Mouse (Mus musculus): ENCODE results near the gene Gdpd5. TPM values are rescaled to one million over a fixed set of nuclear protein-coding genes. Genes with fewer than 3 reads are reported as not detected.

Gene Gdpd5
- total RNA-seq, 2 experiments from 2014 or later, result not detected

GRCm38 (mm10) chr7:99402477-99402876 lies 21.3 kb downstream of the Gdpd5 start:
- ATAC-seq (replicated peaks; ENCODE audit: poor library complexity, severe bottlenecking), result no peak

- ATAC-seq (replicated peaks; ENCODE audit: poor library complexity, severe bottlenecking), result no peak
These were observed 22.0 kb downstream of the Gdpd5 start for GRCm38 (mm10) chr7:99403254-99403653.

GRCm38 (mm10) chr7:99404031-99404735 lies 23.0 kb downstream of the Gdpd5 start:
- no peak for ATAC-seq (replicated peaks; ENCODE audit: poor library complexity, severe bottlenecking)

GRCm38 (mm10) chr7:99405386-99406155 lies 24.4 kb downstream of the Gdpd5 start:
- no peak for ATAC-seq (replicated peaks; ENCODE audit: poor library complexity, severe bottlenecking)

GRCm38 (mm10) chr7:99407598-99407997 lies 26.4 kb downstream of the Gdpd5 start:
- ATAC-seq (replicated peaks; ENCODE audit: poor library complexity, severe bottlenecking), result peak; percentile 96

GRCm38 (mm10) chr7:99409441-99410222 lies 28.4 kb downstream of the Gdpd5 start:
- ATAC-seq (replicated peaks; ENCODE audit: poor library complexity, severe bottlenecking), result no peak

GRCm38 (mm10) chr7:99410315-99410714 lies 29.1 kb downstream of the Gdpd5 start:
- no peak for ATAC-seq (replicated peaks; ENCODE audit: poor library complexity, severe bottlenecking)

GRCm38 (mm10) chr7:99411047-99411779 lies 30.0 kb downstream of the Gdpd5 start:
- no peak for ATAC-seq (replicated peaks; ENCODE audit: poor library complexity, severe bottlenecking)

- ATAC-seq (replicated peaks; ENCODE audit: poor library complexity, severe bottlenecking), result no peak; the same call in 1 of the 2 replicates
These were observed 33.8 kb downstream of the Gdpd5 start for GRCm38 (mm10) chr7:99415045-99415444.

GRCm38 (mm10) chr7:99419311-99419710 lies 38.1 kb downstream of the Gdpd5 start:
- no peak for ATAC-seq (replicated peaks; ENCODE audit: poor library complexity, severe bottlenecking)

GRCm38 (mm10) chr7:99421006-99421405 lies 39.8 kb downstream of the Gdpd5 start:
- no peak for ATAC-seq (replicated peaks; ENCODE audit: poor library complexity, severe bottlenecking)

GRCm38 (mm10) chr7:99424538-99425155 lies 43.4 kb downstream of the Gdpd5 start:
- no peak for ATAC-seq (replicated peaks; ENCODE audit: poor library complexity, severe bottlenecking)

- ATAC-seq (replicated peaks; ENCODE audit: poor library complexity, severe bottlenecking), result no peak
These were observed 44.5 kb downstream of the Gdpd5 start for GRCm38 (mm10) chr7:99425706-99426105.

- no peak for ATAC-seq (replicated peaks; ENCODE audit: poor library complexity, severe bottlenecking)
These were observed 45.8 kb downstream of the Gdpd5 start for GRCm38 (mm10) chr7:99427031-99427430.

- no peak for ATAC-seq (replicated peaks; ENCODE audit: poor library complexity, severe bottlenecking)
These were observed 46.8 kb downstream of the Gdpd5 start for GRCm38 (mm10) chr7:99427987-99428386.

GRCm38 (mm10) chr7:99428836-99429235 lies 47.6 kb downstream of the Gdpd5 start:
- peak; percentile 21 for ATAC-seq (replicated peaks; ENCODE audit: poor library complexity, severe bottlenecking)

- ATAC-seq (replicated peaks; ENCODE audit: poor library complexity, severe bottlenecking), result no peak
These were observed 48.6 kb downstream of the Gdpd5 start for GRCm38 (mm10) chr7:99429786-99430185.

- ATAC-seq (replicated peaks; ENCODE audit: poor library complexity, severe bottlenecking), result no peak
These were observed 49.0 kb downstream of the Gdpd5 start for GRCm38 (mm10) chr7:99430246-99430645.

- peak; percentile 53 for ATAC-seq (replicated peaks; ENCODE audit: poor library complexity, severe bottlenecking)
These were observed 51.0 kb downstream of the Gdpd5 start for GRCm38 (mm10) chr7:99432248-99432647.

- peak; percentile 19; the same call in 1 of the 2 replicates for ATAC-seq (replicated peaks; ENCODE audit: poor library complexity, severe bottlenecking)
These were observed 51.6 kb downstream of the Gdpd5 start for GRCm38 (mm10) chr7:99432863-99433262.

Data from granulocyte monocyte progenitor cell, adult 5-6 weeks (primary cell).